Mouse (Mus musculus) embryonic fibroblast, embryonic 13.5 days (primary cell): ENCODE data around the gene Ceacam9.

Source experiments
- CTCF ChIP-seq: IDR thresholded peaks from 2 replicates; pipeline ENCODE4 v1.5.1; 2011; ENCODE audit warnings: mild to moderate bottlenecking, control low read depth, low read length, moderate library complexity, borderline replicate concordance; ENCODE audit not compliant: insufficient read depth
- POLR2A ChIP-seq: IDR thresholded peaks from 2 replicates; pipeline ENCODE4 v1.6.1; 2011; ENCODE audit warnings: low read depth, mild to moderate bottlenecking, control low read depth, low read length, moderate library complexity

GRCm38 (mm10) chr7:16710604-16711003 is 11.1 kb upstream of the Ceacam9 start:
- TF ChIP-seq CTCF: no peak
- no peak for TF ChIP-seq POLR2A
